Mouse (Mus musculus): Measurements from ENCODE around the gene Serpina3m. TPM values are rescaled to one million over a fixed set of nuclear protein-coding genes. Genes with fewer than 3 reads are reported as not detected.

Gene Serpina3m
- not detected for total RNA-seq (2023)

GRCm38 (mm10) chr12:104338226-104338625 lies at the start of gene Serpina3m, which contains the start of gene Serpina3k:
Gene Serpina3m, plus strand, starts transcription at chr12:104338486.
Gene Serpina3k, plus strand, starts transcription at chr12:104338486.

GRCm38 (mm10) chr12:104314253-104314652 lies 24.0 kb upstream of the Serpina3m start, which contains the start of gene Serpina3j:
Gene Serpina3j, plus strand, starts transcription at chr12:104314553.

DNA sequence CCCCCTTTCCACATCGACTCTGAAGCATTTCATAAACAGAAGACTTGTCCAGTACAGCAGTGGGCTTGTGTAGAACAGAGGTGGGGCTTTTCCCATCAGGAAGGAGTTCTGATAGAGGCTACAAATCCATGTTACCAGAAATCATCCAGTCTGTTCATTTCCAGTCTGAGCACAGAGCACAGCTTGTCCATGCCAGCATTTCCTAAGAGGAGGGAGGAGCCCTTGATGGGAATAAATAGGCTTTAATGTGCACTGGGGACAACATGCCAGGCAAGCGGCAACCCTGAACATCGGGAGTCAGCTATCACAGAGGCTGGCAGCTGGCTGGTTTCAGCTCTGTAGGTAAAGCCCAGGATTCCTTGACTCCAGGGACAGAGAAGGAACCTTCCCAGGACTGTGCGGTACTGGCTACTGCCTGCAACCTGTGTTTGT lies 68.2 kb downstream of the Serpina3m start, which contains the start of gene Serpina3n:
Gene Serpina3n, plus strand, starts transcription at position 276 of the 432 bp plus-strand sequence.

Other genes with a start within 250 kb of the Serpina3m start
- not detected for gene Serpina5, start 237.4 kb upstream of the Serpina3m start, total RNA-seq (2023)
- gene Serpina3a, start 225.8 kb upstream of the Serpina3m start, total RNA-seq (2023): not detected
- not detected for gene Serpina3b, start 210.5 kb upstream of the Serpina3m start, total RNA-seq (2023)
- gene Serpina3c, start 184.6 kb upstream of the Serpina3m start, total RNA-seq (2023): not detected
- gene Serpina3f, start 123.9 kb upstream of the Serpina3m start, total RNA-seq (2023): 1.1 TPM
- gene Serpina3g, start 102.2 kb upstream of the Serpina3m start, total RNA-seq (2023): 12.3 TPM
- gene Serpina3i, start 75.4 kb upstream of the Serpina3m start, total RNA-seq (2023): not detected
- gene Serpina3j, start 23.9 kb upstream of the Serpina3m start, total RNA-seq (2023): not detected
- gene Serpina3k, start within 50 bp of the Serpina3m start, total RNA-seq (2023): not detected
- gene Serpina3n, start 68.2 kb downstream of the Serpina3m start, total RNA-seq (2023): not detected
- gene Gsc, start 134.8 kb downstream of the Serpina3m start, total RNA-seq (2023): not detected